Mouse (Mus musculus) CH12.LX (cell line): ENCODE measurements around the gene Tas1r2. TPM values are rescaled to one million over a fixed set of nuclear protein-coding genes. Genes with fewer than 3 reads are reported as not detected.

Experiments used
- DNase-seq: peaks from one replicate; pipeline ENCODE4 v3.0.0-alpha.2; 2013; ENCODE audit errors: extremely low read depth
- H3K27ac ChIP-seq: 2 replicates; pipeline ENCODE4 v1.5.1; 2012; ENCODE audit warnings: low read depth, mild to moderate bottlenecking, control low read depth, moderate library complexity; ENCODE audit not compliant: insufficient read depth
- H3K27me3 ChIP-seq: replicated peaks from 2 replicates; pipeline ENCODE3; 2012; ENCODE audit warnings: inconsistent platforms
- H3K36me3 ChIP-seq, 2 experiments: replicated peaks in 1 of 2; 2 replicates each; pipeline versions ENCODE3 to v1.6.1; 2012; ENCODE audit warnings: inconsistent platforms in 1 of 2, low read length in 1 of 2, mild to moderate bottlenecking in 1 of 2, mixed read lengths in 1 of 2, moderate library complexity in 1 of 2; ENCODE audit not compliant: control insufficient read depth in 1 of 2, insufficient read depth in 1 of 2
- H3K4me1 ChIP-seq, 2 experiments: 2 replicates each; pipeline ENCODE4 v1.6.1; 2012; ENCODE audit warnings: inconsistent platforms in 1 of 2, moderate library complexity in 1 of 2; ENCODE audit not compliant: insufficient read depth in 2 of 2, control insufficient read depth in 1 of 2
- H3K4me2 ChIP-seq: 2 replicates; pipeline ENCODE4 v1.6.1; 2012; ENCODE audit warnings: low read depth, mild to moderate bottlenecking, control low read depth; ENCODE audit not compliant: poor library complexity, insufficient read depth, severe bottlenecking
- H3K4me3 ChIP-seq, 3 experiments: fragments of 150-350 bp in 1 of 3; sonication (generic) in 1 of 3; replicated peaks in 1 of 3; 2 replicates each; pipeline versions ENCODE3 to v1.5.1; 2011 to 2012; ENCODE audit warnings: low read depth in 2 of 3, low read length in 2 of 3, mild to moderate bottlenecking in 2 of 3, moderate library complexity in 2 of 3, control low read depth in 1 of 3, improper control_type of control experiment in 1 of 3, inconsistent platforms in 1 of 3, mixed read lengths in 1 of 3; ENCODE audit not compliant: poor library complexity in 1 of 3
- H3K79me2 ChIP-seq: replicated peaks from 2 replicates; pipeline ENCODE4 v1.6.1; 2012; ENCODE audit warnings: mild to moderate bottlenecking, moderate library complexity; ENCODE audit not compliant: control insufficient read depth, poor library complexity, insufficient read depth, severe bottlenecking; ENCODE audit errors: extremely low read depth
- H3K9ac ChIP-seq: 2 replicates; pipeline ENCODE4 v1.6.1; 2012; ENCODE audit warnings: low read depth, mild to moderate bottlenecking, control low read depth, moderate library complexity; ENCODE audit not compliant: insufficient read depth
- H3K9me3 ChIP-seq: replicated peaks from 2 replicates; pipeline ENCODE3; 2012; ENCODE audit warnings: low read length, inconsistent platforms, mixed read lengths
- CHD2 ChIP-seq: IDR thresholded peaks from 2 replicates; pipeline ENCODE4 v1.6.1; 2011; ENCODE audit warnings: low read length, improper control_type of control experiment
- EP300 ChIP-seq: IDR thresholded peaks from 2 replicates; pipeline ENCODE4 v1.6.1; 2011; ENCODE audit warnings: low read length, improper control_type of control experiment
- ETS1 ChIP-seq: conservative IDR thresholded peaks from 2 replicates; pipeline ENCODE4 v1.6.1; 2012; ENCODE audit warnings: low read depth, mild to moderate bottlenecking, inconsistent platforms, low read length, improper control_type of control experiment, moderate library complexity
- JUND ChIP-seq: conservative IDR thresholded peaks from 2 replicates; pipeline ENCODE4 v1.6.1; 2011; ENCODE audit warnings: low read depth, low read length, improper control_type of control experiment
- MAX ChIP-seq: IDR thresholded peaks from 2 replicates; pipeline ENCODE4 v1.6.1; 2011; ENCODE audit warnings: low read length, improper control_type of control experiment
- MXI1 ChIP-seq: IDR thresholded peaks from 2 replicates; pipeline ENCODE4 v1.6.1; 2011; ENCODE audit warnings: mild to moderate bottlenecking, low read depth, low read length, improper control_type of control experiment
- MYC ChIP-seq: IDR thresholded peaks from 2 replicates; pipeline ENCODE4 v1.6.1; 2011; ENCODE audit warnings: low read depth, mild to moderate bottlenecking, improper control_type of control experiment, low read length
- NELFE ChIP-seq: IDR thresholded peaks from 2 replicates; pipeline ENCODE4 v1.6.1; 2011; ENCODE audit warnings: low read depth, low read length, improper control_type of control experiment
- PAX5 ChIP-seq: IDR thresholded peaks from 2 replicates; pipeline ENCODE4 v1.6.1; 2012; ENCODE audit warnings: low read length, inconsistent platforms, mixed read lengths
- POLR2A ChIP-seq: IDR thresholded peaks from 2 replicates; pipeline ENCODE4 v1.6.1; 2011; ENCODE audit warnings: low read depth, mild to moderate bottlenecking, improper control_type of control experiment, low read length
- POLR2AphosphoS2 ChIP-seq: IDR thresholded peaks from 2 replicates; pipeline ENCODE4 v1.6.1; 2011; ENCODE audit warnings: low read depth, low read length, improper control_type of control experiment
- RCOR1 ChIP-seq: conservative IDR thresholded peaks from 2 replicates; pipeline ENCODE4 v1.6.1; 2012; ENCODE audit warnings: low read depth, mild to moderate bottlenecking, inconsistent platforms, low read length, improper control_type of control experiment
- SIN3A ChIP-seq: IDR thresholded peaks from 2 replicates; pipeline ENCODE4 v1.6.1; 2012; ENCODE audit warnings: low read length, improper control_type of control experiment, inconsistent platforms
- SMC3 ChIP-seq: IDR thresholded peaks from 2 replicates; pipeline ENCODE4 v1.6.1; 2011; ENCODE audit warnings: low read depth, low read length, improper control_type of control experiment
- USF2 ChIP-seq: conservative IDR thresholded peaks from 2 replicates; pipeline ENCODE4 v1.6.1; 2011; ENCODE audit warnings: low read depth, low read length, improper control_type of control experiment
- ZKSCAN1 ChIP-seq: IDR thresholded peaks from 2 replicates; pipeline ENCODE4 v1.6.1; 2012; ENCODE audit warnings: low read depth, inconsistent platforms, low read length, improper control_type of control experiment, borderline replicate concordance
- ZMIZ1 ChIP-seq: IDR thresholded peaks from 2 replicates; pipeline ENCODE4 v1.6.1; 2012; ENCODE audit warnings: low read depth, mild to moderate bottlenecking, inconsistent platforms, low read length, improper control_type of control experiment
- ZNF384 ChIP-seq: IDR thresholded peaks from 2 replicates; pipeline ENCODE4 v1.6.1; 2012; ENCODE audit warnings: low read depth, low read length, improper control_type of control experiment, inconsistent platforms
- dilution Hi-C: fragments of 300-500 bp; cut with MboI; formaldehyde crosslinking; loops from 2 replicates; pipeline ENCODE4 v1.14.3; 2020; ENCODE audit warnings: low sequenced_read_pairs; ENCODE audit not compliant: extremely low pct_unique_long_range_greater_than_20kb, extremely low pct_ligation_motif_present
- in situ Hi-C: fragments of 300-500 bp; cut with MboI; formaldehyde crosslinking; loops from 3 replicates; pipeline ENCODE4 v1.14.3; 2019; ENCODE audit warnings: low sequenced_read_pairs, low pct_ligation_motif_present, low pct_unique_long_range_greater_than_20kb, mixed read lengths
- polyA plus RNA-seq: library from polyadenylated mRNA; unstranded; fragments of >175 nt; gene quantifications from 2 replicates; pipeline ENCODE4 v1.2.1, GENCODE M21; 2012; ENCODE audit warnings: low read depth; ENCODE audit not compliant: insufficient read length
- total RNA-seq, 2 experiments: library from RNA; depleted of rRNA; stranded (reverse); fragments of 300-350 nt in 1 of 2; fragments of >200 nt in 1 of 2; gene quantifications; 2 replicates each; pipeline ENCODE4 v1.2.3; 2012 to 2014

Gene Tas1r2
- total and polyA plus RNA-seq, 3 experiments = not detected

DNA sequence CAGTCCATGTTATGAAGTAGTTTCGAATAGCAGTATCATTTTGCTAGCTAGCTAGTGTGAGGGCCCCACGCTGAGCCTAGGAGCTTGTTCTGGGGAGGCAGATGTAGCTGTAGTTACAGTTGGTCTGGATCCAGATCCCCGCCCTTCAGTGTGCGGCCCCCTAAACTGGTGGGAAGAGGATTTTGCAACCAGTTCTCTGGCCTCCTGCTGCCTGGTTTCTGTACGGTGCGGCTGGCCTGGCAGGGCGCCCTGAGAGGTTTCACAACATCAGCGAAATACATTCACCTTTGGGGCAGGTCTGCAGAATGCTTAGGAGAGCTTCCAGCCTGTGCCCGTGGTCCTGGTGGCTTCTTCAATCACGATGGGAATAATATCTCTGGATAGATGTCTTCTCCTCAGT, 28.6 kb upstream of the Tas1r2 start:
- Histone ChIP-seq H3K4me3 (no peak overlapping the region), H3K79me2 (no peaks in the 10 kb centered on the region), H3K27ac (no peak overlapping the region), H3K9ac (no peak overlapping the region), H3K36me3 (peaks cover 0 to 6% of the 10 kb centered on the region in 2 experiments), H3K27me3 (peaks cover 11% of the 10 kb centered on the region), H3K9me3 (no peaks in the 10 kb centered on the region), H3K4me2 (no peak overlapping the region), H3K4me1 (peaks cover 9 to 11% of the 10 kb centered on the region in 2 experiments)
- in situ Hi-C loops (loop anchor here (5.0 kb wide), 1 partner anchor 152 kb away; no protein-coding TSS in a partner anchor), dilution Hi-C loops (no loop called here)
- TF ChIP-seq ETS1 (no peak), JUND (no peak), POLR2A (no peak), POLR2AphosphoS2 (no peak), CHD2 (no peak), ZNF384 (no peak), MXI1 (no peak), NELFE (no peak), MAX (no peak), EP300 (no peak), SMC3 (no peak), MYC (no peak), ZMIZ1 (no peak)
- DNase-seq = no peak

DNA sequence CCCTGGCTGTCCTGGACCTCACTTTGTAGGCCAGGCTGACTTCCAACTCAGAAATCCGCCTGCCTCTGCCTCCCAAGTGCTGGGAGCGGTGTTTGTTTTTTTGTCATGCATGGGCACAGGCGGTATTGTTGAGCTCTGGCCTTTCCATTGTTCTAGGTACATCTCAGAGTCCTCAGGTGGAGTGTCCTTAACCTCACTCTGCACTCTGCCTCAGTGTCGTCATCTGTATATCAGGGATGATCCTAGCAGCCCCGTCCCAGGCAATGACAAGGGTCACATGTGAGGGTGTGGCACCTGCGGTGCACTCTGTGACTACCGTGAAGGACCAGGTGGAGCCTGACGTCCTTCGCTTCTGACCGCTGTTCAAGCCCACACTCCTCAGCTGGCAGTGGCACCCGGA, 26.0 kb upstream of the Tas1r2 start:
- TF ChIP-seq ZMIZ1 = no peak
- no peak for TF ChIP-seq MAX
- TF ChIP-seq JUND = no peak
- TF ChIP-seq CHD2 = no peak
- TF ChIP-seq RCOR1 = no peak
- TF ChIP-seq SIN3A = no peak
- no peak for TF ChIP-seq PAX5
- TF ChIP-seq POLR2A = no peak
- TF ChIP-seq USF2 = no peak
- no peak for TF ChIP-seq ZNF384
- TF ChIP-seq ZKSCAN1 = no peak
- Histone ChIP-seq H3K79me2 (no peaks in the 10 kb centered on the region), H3K36me3 (peaks cover 0 to 6% of the 10 kb centered on the region in 2 experiments), H3K9me3 (no peaks in the 10 kb centered on the region), H3K4me2 (no peak overlapping the region), H3K27ac (no peak overlapping the region), H3K9ac (no peak overlapping the region), H3K4me3 (no peak overlapping the region), H3K4me1 (peaks cover 8 to 9% of the 10 kb centered on the region in 2 experiments), H3K27me3 (peaks cover 7% of the 10 kb centered on the region)
- in situ Hi-C loops = no loop called here
- DNase-seq = no peak
- dilution Hi-C loops = no loop called here
